Mouse (Mus musculus): ENCODE results near the gene Tlr9.

The Tlr9 gene

DNA sequence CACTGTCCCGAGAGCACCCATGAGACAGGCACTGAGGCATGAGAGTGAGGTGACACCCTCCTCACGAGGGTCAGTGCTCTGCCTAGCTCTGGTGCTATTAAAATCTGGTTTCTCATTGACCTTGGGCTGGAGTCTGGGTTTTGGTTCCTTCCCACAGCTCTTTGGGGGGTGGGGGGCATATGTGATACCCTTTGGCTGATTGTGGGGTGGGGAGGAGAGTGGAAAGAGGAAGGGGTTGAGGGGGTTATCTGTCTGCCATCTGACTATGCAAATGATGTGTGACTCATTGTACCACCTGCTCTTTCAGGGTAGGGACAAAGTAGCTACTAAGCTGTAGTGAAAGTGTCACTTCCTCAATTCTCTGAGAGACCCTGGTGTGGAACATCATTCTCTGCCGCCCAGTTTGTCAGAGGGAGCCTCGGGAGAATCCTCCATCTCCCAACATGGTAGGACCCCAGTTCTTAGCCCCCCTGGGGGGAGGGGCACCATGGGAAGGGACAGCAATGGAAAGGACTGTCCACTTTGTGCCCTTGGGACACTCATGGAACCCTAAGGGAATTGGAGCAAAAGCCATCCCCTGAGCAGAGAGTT, at the start of gene Tlr9:
Gene Tlr9, plus strand, starts transcription at position 338 of the 591 bp plus-strand sequence.
- DNase-seq (ENCODE audit: low spot score) = no peak

- DNase-seq (ENCODE audit: low spot score) = no peak
These were observed 49.0 kb upstream of the Tlr9 start for GRCm38 (mm10) chr9:106173363-106173762.

DNA sequence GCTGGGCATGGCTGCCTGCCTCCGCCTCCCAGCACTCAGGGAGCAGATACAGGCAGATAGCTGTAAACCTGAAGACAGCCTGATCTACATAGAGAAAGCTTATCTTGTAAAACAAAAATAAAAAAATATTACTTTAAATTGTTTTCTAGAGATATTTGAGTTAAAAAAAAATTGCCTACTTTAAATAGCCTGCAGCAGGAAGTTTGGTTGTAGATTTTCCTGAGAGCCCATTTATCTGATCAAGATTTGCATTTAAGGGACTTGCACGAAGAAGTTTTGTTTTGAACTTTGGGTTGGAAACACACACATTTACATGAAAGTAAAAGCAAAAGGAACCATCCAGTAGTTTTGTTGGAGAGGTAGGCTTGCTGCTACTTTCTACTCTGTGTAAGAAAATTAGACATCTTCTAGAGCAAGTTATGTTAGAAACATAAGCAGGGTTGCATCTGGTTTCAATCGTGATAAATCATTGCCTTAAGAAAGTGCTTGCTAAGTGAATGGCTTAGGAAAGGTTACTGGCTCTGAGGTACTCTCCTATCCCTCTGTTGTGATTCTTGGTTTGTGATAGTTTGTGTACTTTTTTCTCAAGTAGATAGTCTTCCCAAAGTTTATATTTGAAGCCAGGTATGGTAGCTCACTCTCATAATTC, 46.7 kb upstream of the Tlr9 start:
- no peak for DNase-seq (ENCODE audit: low spot score)

GRCm38 (mm10) chr9:106176769-106177168, 45.6 kb upstream of the Tlr9 start:
- DNase-seq (ENCODE audit: low spot score) = no peak

DNA sequence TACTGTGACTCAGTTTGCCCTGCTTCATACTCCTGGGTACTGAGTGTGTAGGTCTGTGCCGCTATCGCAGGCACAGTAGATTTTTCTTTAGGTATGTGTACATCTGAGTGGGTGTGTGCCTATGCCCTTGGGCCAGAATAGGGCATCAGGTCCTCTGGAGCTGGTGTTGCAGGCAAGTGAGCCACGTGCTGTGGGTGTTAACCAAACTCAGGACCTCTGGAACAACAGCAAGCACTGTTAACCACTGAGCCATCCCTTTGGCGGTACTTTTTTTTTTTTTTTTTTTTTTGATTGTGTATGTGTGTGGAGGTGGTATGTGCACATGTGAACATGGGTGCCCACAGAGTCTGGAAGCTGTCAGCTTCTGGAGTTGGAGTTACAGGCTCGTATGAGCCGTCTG, 44.6 kb upstream of the Tlr9 start:
- DNase-seq (ENCODE audit: low spot score) = no peak

DNA sequence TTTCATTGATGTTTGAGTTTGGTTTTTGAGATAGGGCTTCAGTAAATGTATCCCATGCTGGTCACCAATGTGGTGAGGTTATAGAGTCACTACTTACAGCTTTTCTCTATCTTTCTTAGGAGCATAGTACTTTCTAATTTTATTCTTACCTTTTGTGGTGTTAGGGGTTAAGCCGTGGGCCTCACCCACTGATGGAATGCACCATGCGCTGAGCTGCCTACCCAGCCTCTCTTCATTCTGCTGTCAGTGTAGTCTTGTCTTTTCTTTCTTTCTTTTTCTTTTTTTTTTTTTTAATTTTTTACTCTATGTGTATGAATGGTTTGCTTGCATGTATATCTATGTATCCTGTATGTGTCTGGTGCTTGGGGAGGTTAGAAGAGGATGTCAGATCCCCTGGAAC, 42.9 kb upstream of the Tlr9 start:
- DNase-seq (ENCODE audit: low spot score) = no peak

DNA sequence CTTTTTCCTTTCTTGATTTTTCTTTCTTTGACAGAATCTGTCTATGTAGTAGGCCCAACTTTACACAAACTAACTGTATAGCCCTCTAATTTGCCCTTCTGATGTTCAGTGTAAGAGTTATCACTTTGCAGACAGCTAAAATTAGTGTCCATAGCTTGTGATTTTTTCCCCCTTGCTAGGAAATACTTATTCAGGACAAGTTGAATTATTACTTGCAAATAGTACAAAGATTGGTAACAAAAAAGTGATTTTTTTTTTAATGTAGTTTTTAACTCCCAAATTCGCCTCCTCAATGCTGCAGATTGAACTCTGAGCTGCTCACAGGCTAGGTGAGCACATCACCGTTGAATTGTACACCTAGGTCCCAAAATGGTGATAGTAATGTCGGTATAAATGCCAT, 42.4 kb upstream of the Tlr9 start:
- DNase-seq (ENCODE audit: low spot score) = no peak

GRCm38 (mm10) chr9:106182146-106182545, 40.3 kb upstream of the Tlr9 start:
- no peak for DNase-seq (ENCODE audit: low spot score)

GRCm38 (mm10) chr9:106183996-106184395, 38.4 kb upstream of the Tlr9 start:
- DNase-seq (ENCODE audit: low spot score) = no peak

DNA sequence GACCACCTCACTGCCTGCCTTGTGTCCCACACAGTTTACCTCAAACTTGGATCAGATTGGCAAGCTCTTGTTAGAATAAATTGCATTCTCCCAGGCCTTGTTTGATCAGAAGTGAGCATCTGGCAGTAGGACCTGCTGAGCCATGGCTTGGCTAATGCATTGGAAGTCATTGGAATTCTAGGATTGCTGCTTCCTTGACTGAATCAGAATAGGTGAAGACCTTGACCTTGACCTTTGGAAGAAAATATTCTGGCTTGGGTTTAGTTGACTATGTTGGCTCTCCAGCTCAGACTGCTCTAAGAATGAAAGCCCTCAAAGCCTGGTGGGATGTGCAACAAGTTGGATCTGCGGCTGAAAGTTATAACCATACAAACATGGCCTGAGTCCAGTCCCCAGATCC, 31.0 kb upstream of the Tlr9 start:
- DNase-seq (ENCODE audit: low spot score) = no peak

GRCm38 (mm10) chr9:106192024-106192423, 30.4 kb upstream of the Tlr9 start:
- DNase-seq (ENCODE audit: low spot score) = no peak

- no peak for DNase-seq (ENCODE audit: low spot score)
These were observed 29.4 kb upstream of the Tlr9 start for GRCm38 (mm10) chr9:106192998-106193397.

GRCm38 (mm10) chr9:106193930-106194807, 28.2 kb upstream of the Tlr9 start:
- no peak for DNase-seq (ENCODE audit: low spot score)

DNA sequence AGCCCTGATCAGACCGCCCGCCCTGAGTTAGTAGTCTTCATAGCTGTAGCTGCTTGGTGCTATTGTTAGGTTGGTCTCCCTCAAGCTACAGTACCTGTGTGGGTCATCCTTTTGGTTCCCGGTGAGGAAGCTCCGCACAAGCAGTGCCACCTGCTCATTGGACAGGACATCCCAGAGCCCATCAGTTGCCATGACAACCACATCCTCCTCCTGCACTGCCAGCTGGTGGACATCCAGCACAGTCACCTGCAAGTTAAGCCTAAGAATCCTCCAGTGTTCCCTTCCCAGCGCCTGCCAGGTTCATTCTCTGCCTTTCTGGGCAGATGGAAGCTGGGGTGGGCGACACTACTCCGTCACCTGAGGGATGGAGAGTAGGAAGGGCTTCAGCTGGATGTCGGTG, 26.7 kb upstream of the Tlr9 start:
- no peak for DNase-seq (ENCODE audit: low spot score)

DNA sequence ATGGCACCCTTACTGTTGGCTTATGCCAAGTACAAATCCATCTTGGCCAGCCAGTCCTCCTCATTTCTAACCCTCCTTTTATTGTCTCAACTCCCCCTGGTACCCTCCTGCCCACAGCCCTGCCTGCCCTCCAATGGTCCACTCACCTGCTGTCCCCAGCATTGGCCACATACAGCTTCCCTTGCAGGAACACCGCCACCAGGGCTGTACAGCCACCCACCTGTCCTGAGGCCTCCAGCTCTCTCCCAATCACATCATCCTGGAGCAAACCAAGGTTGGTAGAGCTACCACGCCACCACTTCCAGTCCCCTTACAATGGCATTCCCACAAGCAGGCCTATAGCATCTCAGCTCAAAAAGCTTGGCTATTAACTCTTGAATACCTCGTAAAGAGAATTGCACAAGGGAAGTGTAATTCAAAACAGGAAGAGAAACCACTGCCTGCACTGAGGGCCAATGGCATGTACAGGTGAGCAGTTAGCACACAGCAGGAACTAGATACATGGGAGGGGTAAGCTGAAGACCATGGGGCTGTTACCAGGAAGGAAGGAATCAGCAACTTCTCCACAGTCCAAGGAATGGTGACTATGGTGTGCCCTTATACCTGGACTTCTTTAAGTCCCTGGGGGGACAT, 25.2 kb upstream of the Tlr9 start:
- DNase-seq (ENCODE audit: low spot score) = no peak

DNA sequence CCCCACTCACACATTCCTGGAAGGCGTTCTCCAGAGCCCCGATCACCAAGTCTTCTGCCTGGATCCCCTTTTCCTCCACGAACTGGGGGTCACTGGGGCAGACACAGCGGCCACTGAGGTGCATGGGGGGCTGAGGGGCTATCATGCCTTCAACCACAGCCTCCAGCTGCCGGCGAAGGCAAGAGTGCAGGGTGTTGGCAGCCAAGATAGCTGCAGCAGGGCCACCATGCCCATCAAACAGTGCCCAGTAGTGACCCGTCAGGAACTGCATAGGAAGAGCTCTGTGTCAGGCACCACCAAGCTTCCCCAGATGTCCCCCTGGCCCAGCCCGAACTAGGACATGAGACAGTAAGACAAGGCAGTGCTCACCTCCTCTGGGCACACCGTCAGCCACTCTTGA, 24.7 kb upstream of the Tlr9 start:
- no peak for DNase-seq (ENCODE audit: low spot score)

GRCm38 (mm10) chr9:106198962-106199458, 23.4 kb upstream of the Tlr9 start:
- DNase-seq (ENCODE audit: low spot score) = peak; percentile 66

- DNase-seq (ENCODE audit: low spot score) = no peak
These were observed 22.7 kb upstream of the Tlr9 start, which contains the start of gene Ppm1m for GRCm38 (mm10) chr9:106199535-106200272. Gene Ppm1m (minus strand): TSS chr9:106199746.

DNA sequence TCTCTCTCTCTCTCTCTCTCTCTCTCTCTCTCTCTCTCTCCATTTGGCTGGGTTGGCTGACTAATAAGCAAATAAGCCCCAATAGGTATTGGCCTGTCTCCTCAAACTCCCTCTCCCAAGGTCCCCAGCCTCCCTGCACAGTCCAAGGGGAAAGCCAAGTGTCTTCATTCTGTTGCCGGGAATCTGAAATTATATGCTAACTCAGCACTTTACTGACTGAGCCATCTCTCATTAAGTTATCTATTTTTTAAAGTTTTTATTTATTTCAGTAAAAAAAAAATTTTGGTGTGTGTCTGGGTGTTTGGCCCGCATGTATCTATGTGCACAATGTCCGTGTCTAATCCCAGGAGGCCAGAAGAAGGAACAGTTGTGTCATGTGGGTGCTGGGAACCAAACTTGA, 20.5 kb upstream of the Tlr9 start:
- no peak for DNase-seq (ENCODE audit: low spot score)

- DNase-seq (ENCODE audit: low spot score) = peak; percentile 91
These were observed 19.4 kb upstream of the Tlr9 start, which contains the start of gene Twf2 for GRCm38 (mm10) chr9:106202819-106203636. Gene Twf2 (plus strand): TSS chr9:106203108.
